Mouse (Mus musculus): ENCODE measurements around the gene Dcp1a. TPM values are rescaled to one million over a fixed set of nuclear protein-coding genes. Genes with fewer than 3 reads are reported as not detected.
"Not testable (repeated sequence)": the region's sequence is repeated elsewhere in the genome, so short reads cannot be mapped to it uniquely, and the experiment has no call there.

Gene Dcp1a
- polyA plus RNA-seq, 1 experiment from 2014 or later = 15.2 TPM

- no peak overlapping the region for H3K9ac ChIP-seq
- H3K4me3 ChIP-seq = no peak overlapping the region
- no peak overlapping the region for H3K27ac ChIP-seq
- H3K4me2 ChIP-seq = no peak overlapping the region
- WGBS (ENCODE audit: insufficient replicate concordance) = 83% methylated on average over 10 of the region's 10 CpGs
- H3K4me1 ChIP-seq = no peaks in the 10 kb centered on the region
- no peaks in the 10 kb centered on the region for H3K27me3 ChIP-seq (replicated peaks)
- peaks cover 47% of the 10 kb centered on the region for H3K36me3 ChIP-seq
- ATAC-seq = no peak
- H3K9me3 ChIP-seq (replicated peaks) = no peaks in the 10 kb centered on the region
Observed at GRCm38 (mm10) chr14:30528392-30528791, 49.1 kb downstream of the Dcp1a start.

- ATAC-seq = no peak
- H3K27ac ChIP-seq = no peak overlapping the region
- no peaks in the 10 kb centered on the region for H3K27me3 ChIP-seq (replicated peaks)
- H3K9me3 ChIP-seq (replicated peaks) = no peaks in the 10 kb centered on the region
- no peak overlapping the region for H3K9ac ChIP-seq
- 72% methylated on average over 5 of the region's 5 CpGs for WGBS (ENCODE audit: insufficient replicate concordance)
- peaks cover 41% of the 10 kb centered on the region for H3K36me3 ChIP-seq
- no peak overlapping the region for H3K4me3 ChIP-seq
- no peaks in the 10 kb centered on the region for H3K4me1 ChIP-seq
- no peak overlapping the region for H3K4me2 ChIP-seq
Observed at GRCm38 (mm10) chr14:30528961-30529360, 49.6 kb downstream of the Dcp1a start.

GRCm38 (mm10) chr14:30529454-30529853 lies 50.1 kb downstream of the Dcp1a start:
- no peak overlapping the region for H3K9ac ChIP-seq
- H3K27me3 ChIP-seq (replicated peaks) = no peaks in the 10 kb centered on the region
- no peaks in the 10 kb centered on the region for H3K4me1 ChIP-seq
- no peak overlapping the region for H3K27ac ChIP-seq
- H3K4me2 ChIP-seq = no peak overlapping the region
- 88% methylated on average over 12 of the region's 12 CpGs for WGBS (ENCODE audit: insufficient replicate concordance)
- ATAC-seq = no peak
- peaks cover 36% of the 10 kb centered on the region for H3K36me3 ChIP-seq
- H3K4me3 ChIP-seq = no peak overlapping the region
- no peaks in the 10 kb centered on the region for H3K9me3 ChIP-seq (replicated peaks)

GRCm38 (mm10) chr14:30530726-30531269 lies 51.5 kb downstream of the Dcp1a start:
- H3K9ac ChIP-seq = no peak overlapping the region
- H3K4me1 ChIP-seq = no peaks in the 10 kb centered on the region
- WGBS (ENCODE audit: insufficient replicate concordance) = 76% methylated on average over 8 of the region's 8 CpGs
- peaks cover 23% of the 10 kb centered on the region for H3K36me3 ChIP-seq
- ATAC-seq = no peak
- H3K27ac ChIP-seq = no peak overlapping the region
- H3K9me3 ChIP-seq (replicated peaks) = no peaks in the 10 kb centered on the region
- no peaks in the 10 kb centered on the region for H3K27me3 ChIP-seq (replicated peaks)
- no peak overlapping the region for H3K4me3 ChIP-seq
- no peak overlapping the region for H3K4me2 ChIP-seq

GRCm38 (mm10) chr14:30531431-30531830 lies 52.1 kb downstream of the Dcp1a start:
- peaks cover 17% of the 10 kb centered on the region for H3K36me3 ChIP-seq
- H3K4me1 ChIP-seq = no peaks in the 10 kb centered on the region
- no peak for ATAC-seq

GRCm38 (mm10) chr14:30531896-30532295 lies 52.6 kb downstream of the Dcp1a start:
- H3K4me3 ChIP-seq = no peak overlapping the region
- H3K9me3 ChIP-seq (replicated peaks) = no peaks in the 10 kb centered on the region
- peaks cover 13% of the 10 kb centered on the region for H3K36me3 ChIP-seq
- H3K4me1 ChIP-seq = no peaks in the 10 kb centered on the region
- H3K27me3 ChIP-seq (replicated peaks) = no peaks in the 10 kb centered on the region
- no peak overlapping the region for H3K4me2 ChIP-seq
- H3K27ac ChIP-seq = no peak overlapping the region
- H3K9ac ChIP-seq = no peak overlapping the region
- 82% methylated on average over 6 of the region's 6 CpGs for WGBS (ENCODE audit: insufficient replicate concordance)
- ATAC-seq = no peak

More at GRCm38 (mm10) chr14:30531431-30531830, 52.1 kb downstream of the Dcp1a start:
- no peak overlapping the region for H3K9ac ChIP-seq
- WGBS (ENCODE audit: insufficient replicate concordance) = 73% methylated on average over 5 of the region's 5 CpGs
- H3K9me3 ChIP-seq (replicated peaks) = no peaks in the 10 kb centered on the region
- no peaks in the 10 kb centered on the region for H3K27me3 ChIP-seq (replicated peaks)
- no peak overlapping the region for H3K27ac ChIP-seq
- no peak overlapping the region for H3K4me2 ChIP-seq
- no peak overlapping the region for H3K4me3 ChIP-seq

GRCm38 (mm10) chr14:30533780-30534450 lies 54.6 kb downstream of the Dcp1a start:
- no peak for ATAC-seq
- Histone ChIP-seq H3K27me3 (replicated peaks) (no peaks in the 10 kb centered on the region), H3K4me2 (no peak overlapping the region), H3K27ac (no peak overlapping the region), H3K4me1 (no peaks in the 10 kb centered on the region), H3K9ac (no peak overlapping the region), H3K4me3 (no peak overlapping the region), H3K9me3 (replicated peaks) (no peaks in the 10 kb centered on the region), H3K36me3 (peaks cover 3% of the 10 kb centered on the region; the same call in 1 of the 2 replicates)
- WGBS (ENCODE audit: insufficient replicate concordance) = 68% methylated on average over 6 of the region's 6 CpGs

- Histone ChIP-seq H3K36me3 (no peaks in the 10 kb centered on the region), H3K27ac (no peak overlapping the region), H3K9me3 (replicated peaks) (no peaks in the 10 kb centered on the region), H3K27me3 (replicated peaks) (no peaks in the 10 kb centered on the region), H3K4me3 (no peak overlapping the region), H3K9ac (no peak overlapping the region), H3K4me2 (no peak overlapping the region), H3K4me1 (no peaks in the 10 kb centered on the region)
- WGBS (ENCODE audit: insufficient replicate concordance) = 80% methylated on average over 10 of the region's 10 CpGs
- ATAC-seq = no peak
Observed at GRCm38 (mm10) chr14:30541541-30541940, 62.2 kb downstream of the Dcp1a start.

GRCm38 (mm10) chr14:30543331-30543730 lies 64.0 kb downstream of the Dcp1a start:
- H3K9me3 ChIP-seq (replicated peaks); H3K4me1 ChIP-seq; H3K4me3 ChIP-seq; H3K27me3 ChIP-seq (replicated peaks); H3K9ac ChIP-seq; H3K36me3 ChIP-seq; H3K27ac ChIP-seq; H3K4me2 ChIP-seq; ATAC-seq: not testable (repeated sequence)
- WGBS (ENCODE audit: insufficient replicate concordance) = 81% methylated on average over 5 of the region's 5 CpGs

GRCm38 (mm10) chr14:30548131-30548720 lies 68.9 kb downstream of the Dcp1a start, which contains the start of gene Tkt:
Tkt (plus strand) TSS chr14:30548359.
- H3K36me3 ChIP-seq = peaks cover 24% of the 10 kb centered on the region
- ATAC-seq = peak; percentile 56
- peak within 1 kb of the TSS; percentile 88 for H3K4me2 ChIP-seq
- peak within 1 kb of the TSS; percentile 88 for H3K9ac ChIP-seq
- no peaks in the 10 kb centered on the region for H3K27me3 ChIP-seq (replicated peaks)
- peak within 1 kb of the TSS; percentile 93 for H3K27ac ChIP-seq
- H3K4me3 ChIP-seq = peak within 1 kb of the TSS; percentile 80
- H3K9me3 ChIP-seq (replicated peaks) = no peaks in the 10 kb centered on the region
- H3K4me1 ChIP-seq = peaks cover 48% of the 10 kb centered on the region
- WGBS (ENCODE audit: insufficient replicate concordance) = 25% methylated on average over 8 of the region's 8 CpGs

- Histone ChIP-seq H3K36me3 (peaks cover 33% of the 10 kb centered on the region), H3K27ac (peak overlapping the region; percentile 93), H3K27me3 (replicated peaks) (no peaks in the 10 kb centered on the region), H3K4me2 (peak overlapping the region; percentile 88), H3K4me3 (peak overlapping the region; percentile 80), H3K9me3 (replicated peaks) (no peaks in the 10 kb centered on the region), H3K4me1 (peaks cover 57% of the 10 kb centered on the region), H3K9ac (peak overlapping the region; percentile 88)
- peak; percentile 93 for ATAC-seq
- under 1% methylated on average over 69 of the region's 69 CpGs for WGBS (ENCODE audit: insufficient replicate concordance)
Observed at GRCm38 (mm10) chr14:30548965-30549776, 69.8 kb downstream of the Dcp1a start.

GRCm38 (mm10) chr14:30549777-30550149 lies 70.4 kb downstream of the Dcp1a start:
- H3K27ac ChIP-seq = peak overlapping the region; percentile 93
- H3K27me3 ChIP-seq (replicated peaks) = no peaks in the 10 kb centered on the region
- no peak for ATAC-seq
- H3K9ac ChIP-seq = peak overlapping the region; percentile 88
- peak overlapping the region; percentile 88 for H3K4me2 ChIP-seq
- peaks cover 39% of the 10 kb centered on the region for H3K36me3 ChIP-seq
- H3K4me3 ChIP-seq = peak overlapping the region; percentile 80
- WGBS (ENCODE audit: insufficient replicate concordance) = under 1% methylated on average over 10 of the region's 10 CpGs
- H3K9me3 ChIP-seq (replicated peaks) = no peaks in the 10 kb centered on the region
- peaks cover 63% of the 10 kb centered on the region for H3K4me1 ChIP-seq
